Mouse (Mus musculus) monocyte, adult 5-6 weeks (primary cell): ENCODE data around the gene Cacng4. TPM values are rescaled to one million over a fixed set of nuclear protein-coding genes. Genes with fewer than 3 reads are reported as not detected.

Experiments
- ATAC-seq: fragments of 153-309, 156-312 bp; replicated peaks from 2 replicates; pipeline ENCODE4 v1.8.0; 2017; ENCODE audit warnings: mild to moderate bottlenecking; ENCODE audit not compliant: low TSS enrichment, insufficient number of reproducible peaks, severe bottlenecking, poor library complexity, low FRiP score
- total RNA-seq: library from RNA; stranded (forward); fragments of 200-1000, 200-491, 200-594 nt; gene quantifications from 3 replicates; pipeline ENCODE4 v1.2.3, GENCODE M21; 2017

Gene Cacng4
- total RNA-seq, 1 experiment from 2014 or later: not detected

- no peak for ATAC-seq
Observed at GRCm38 (mm10) chr11:107682694-107683355, 111.5 kb downstream of the Cacng4 start.

Other genes starting within 250 kb of the Cacng4 start
- 34.1 to 46.2 TPM (median 42.8 TPM) in 3 replicates for gene Helz, start 246.6 kb downstream of the Cacng4 start, total RNA-seq
- not detected in 3 replicates for gene Cacng1, start 78.0 kb downstream of the Cacng4 start, total RNA-seq
- gene Cacng5, start 120.5 kb upstream of the Cacng4 start, total RNA-seq: not detected in 3 replicates